Mouse (Mus musculus): ENCODE results near the gene Mpc1.
A peak's percentile ranks its signal among the peaks of the same experiment; 100 is the strongest.
"Not testable (repeated sequence)": the region's sequence is repeated elsewhere in the genome, so short reads cannot be mapped to it uniquely, and the experiment has no call there.

The Mpc1 gene

DNA sequence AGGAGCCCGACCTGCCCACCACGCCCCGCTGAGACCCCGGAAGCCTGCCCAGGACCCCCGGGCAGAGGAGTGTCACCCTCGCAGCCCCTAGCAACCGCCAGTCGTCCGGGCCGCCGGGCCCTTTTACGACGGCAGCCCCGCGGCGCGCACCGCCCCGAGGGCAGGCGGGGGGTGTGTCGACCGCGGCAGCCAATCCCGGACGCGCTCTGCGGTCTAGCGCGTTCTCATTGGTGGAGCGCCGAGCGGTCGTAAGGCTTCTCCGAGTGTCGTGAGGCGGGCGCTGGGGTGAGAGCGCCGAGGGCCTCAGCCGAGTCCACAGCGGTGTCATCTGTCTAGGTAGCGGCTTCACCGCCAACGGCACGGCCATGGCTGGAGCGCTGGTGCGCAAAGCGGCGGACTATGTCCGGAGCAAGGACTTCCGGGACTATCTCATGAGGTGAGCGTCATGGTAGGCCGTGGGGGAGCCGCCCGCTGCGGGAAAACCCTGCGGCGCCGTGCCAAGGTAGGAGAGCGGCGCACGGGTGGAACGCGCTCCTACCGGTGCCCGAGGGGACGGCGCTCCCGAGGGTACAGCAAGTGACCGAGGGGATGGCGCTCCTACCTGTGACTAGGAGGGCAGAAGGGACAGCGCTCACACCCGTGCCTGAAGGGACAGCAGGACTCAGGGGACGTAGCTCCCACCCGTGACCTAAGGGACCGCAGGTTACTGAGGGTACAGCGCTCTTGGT, 986 bp downstream of the Mpc1 start:
- DNase-seq, result peak; percentile 95

GRCm38 (mm10) chr17:8284254-8284661, 1.6 kb downstream of the Mpc1 start:
- no peak for DNase-seq

- no peak for DNase-seq
Measured at GRCm38 (mm10) chr17:8285056-8285455, 2.4 kb downstream of the Mpc1 start.

DNA sequence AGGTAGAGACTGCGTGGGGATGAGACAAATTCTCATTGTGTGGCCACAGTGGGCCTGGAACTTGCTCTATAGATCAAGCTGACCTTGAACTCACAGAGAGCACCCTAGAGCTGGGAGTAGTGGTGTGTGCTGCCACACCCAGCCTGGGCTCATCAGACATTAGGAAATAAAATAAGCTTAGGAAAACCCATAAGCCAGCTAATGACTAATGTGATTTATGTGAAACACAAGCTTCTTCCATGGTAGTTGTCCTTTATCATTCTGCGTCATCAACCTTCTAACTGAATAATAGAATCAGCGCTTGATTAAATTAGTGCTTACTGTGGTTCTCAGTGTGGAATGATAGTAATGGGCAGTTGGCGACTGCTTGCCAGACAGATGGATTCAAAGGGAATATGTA, 4.3 kb downstream of the Mpc1 start:
- no peak for DNase-seq

GRCm38 (mm10) chr17:8289993-8290679, 7.4 kb downstream of the Mpc1 start:
- no peak for DNase-seq

DNA sequence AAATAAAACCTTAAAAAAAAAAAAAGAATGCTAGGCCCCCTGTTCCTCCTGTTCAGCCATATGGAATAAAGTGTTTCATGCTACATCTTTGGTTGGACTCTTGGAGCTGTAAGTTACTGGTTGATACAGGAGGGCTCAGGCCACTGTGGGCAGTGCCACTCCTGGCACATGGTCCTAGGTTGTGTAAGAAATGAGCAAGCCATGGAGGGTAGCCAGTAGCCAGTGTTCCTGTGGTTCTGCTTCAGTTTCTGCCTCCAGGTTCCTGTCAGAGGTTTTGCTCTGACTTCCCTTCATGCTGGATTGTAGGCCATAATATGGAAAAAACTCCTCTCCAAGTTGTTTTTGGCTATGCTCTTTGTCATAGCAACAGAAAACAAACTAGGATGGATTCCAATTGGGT, 8.0 kb downstream of the Mpc1 start:
- DNase-seq, result no peak

- DNase-seq, result no peak
Measured at GRCm38 (mm10) chr17:8295825-8296224, 13.1 kb downstream of the Mpc1 start.

DNA sequence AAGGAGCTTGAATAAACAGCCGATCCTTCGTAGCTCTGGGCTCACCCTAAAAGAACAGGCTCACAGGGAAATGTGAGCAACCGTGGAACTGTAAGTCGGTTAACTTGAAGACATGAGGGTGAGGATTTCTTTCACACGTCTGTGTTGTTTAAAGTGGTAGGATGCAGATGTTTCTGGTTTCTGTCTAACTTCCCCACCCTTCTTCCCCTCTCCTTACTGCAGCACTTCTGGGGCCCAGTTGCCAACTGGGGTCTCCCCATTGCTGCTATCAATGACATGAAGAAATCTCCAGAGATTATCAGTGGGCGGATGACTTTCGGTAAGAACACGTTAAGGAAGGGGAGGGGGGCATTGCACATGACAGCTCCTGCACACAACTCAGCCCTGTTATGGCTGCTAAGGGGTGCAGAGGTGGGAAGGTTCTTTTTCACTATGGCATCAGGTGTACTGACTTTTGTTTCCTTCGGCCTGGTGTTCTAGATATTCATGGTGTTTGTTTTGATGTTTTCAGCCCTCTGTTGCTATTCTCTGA, 13.7 kb downstream of the Mpc1 start:
- no peak for DNase-seq

DNA sequence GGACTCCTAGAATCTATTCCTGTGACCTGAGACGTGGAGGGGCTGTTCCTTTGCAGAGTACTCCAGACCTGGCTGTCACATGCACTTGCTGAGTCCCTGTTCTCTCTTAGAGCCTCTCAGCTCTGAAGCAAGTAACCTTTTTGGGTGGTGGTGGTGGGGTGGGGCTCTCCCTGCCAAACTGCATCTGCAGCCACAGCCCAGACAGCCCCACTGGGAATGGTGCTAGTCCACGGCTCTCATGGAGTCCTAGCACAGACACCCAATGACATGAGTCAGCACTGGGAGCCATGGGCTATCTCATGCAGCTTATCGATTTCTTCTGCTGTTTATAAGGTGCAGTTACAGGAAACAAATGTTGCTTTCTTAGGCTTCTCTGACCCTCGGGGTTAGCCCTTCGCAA, 15.0 kb downstream of the Mpc1 start:
- DNase-seq, result no peak

- DNase-seq, result no peak
Measured at GRCm38 (mm10) chr17:8298281-8298680, 15.6 kb downstream of the Mpc1 start.

- DNase-seq, result no peak
Measured at GRCm38 (mm10) chr17:8299524-8299923, 16.8 kb downstream of the Mpc1 start.

GRCm38 (mm10) chr17:8301515-8301914, 18.8 kb downstream of the Mpc1 start:
- no peak for DNase-seq

DNA sequence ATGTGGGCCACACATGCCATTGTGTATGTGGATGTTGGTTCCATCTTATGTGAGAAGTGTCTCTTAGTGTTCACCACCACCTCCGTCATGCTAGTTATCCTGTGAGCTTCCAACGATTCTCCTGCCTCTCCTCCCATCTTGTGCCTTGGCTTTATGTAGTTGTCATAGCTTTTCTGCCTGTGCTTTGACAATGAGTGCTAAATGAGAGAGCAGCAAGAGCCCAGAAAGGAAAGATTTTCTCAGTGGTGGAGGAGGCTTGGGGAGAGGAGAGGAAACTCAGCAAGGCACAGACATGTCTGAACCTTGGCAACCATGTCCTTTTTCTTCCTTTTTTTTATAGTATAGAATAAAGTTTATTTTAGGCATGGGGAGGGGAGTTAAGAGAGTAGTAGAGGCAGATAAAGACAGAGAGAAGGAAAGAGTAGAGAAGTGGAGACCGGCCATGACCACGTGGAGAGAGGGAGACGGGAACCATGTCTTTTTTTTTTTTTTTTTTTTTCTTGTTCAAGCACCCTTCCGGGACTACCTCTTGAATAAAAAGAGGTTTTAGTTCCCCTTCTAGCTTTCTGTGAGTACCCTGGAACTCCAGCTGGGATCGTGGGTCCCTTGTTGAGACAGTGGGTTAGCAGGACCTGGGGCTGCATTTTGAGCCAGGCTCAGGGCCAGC, 20.2 kb downstream of the Mpc1 start:
- no peak for DNase-seq

DNA sequence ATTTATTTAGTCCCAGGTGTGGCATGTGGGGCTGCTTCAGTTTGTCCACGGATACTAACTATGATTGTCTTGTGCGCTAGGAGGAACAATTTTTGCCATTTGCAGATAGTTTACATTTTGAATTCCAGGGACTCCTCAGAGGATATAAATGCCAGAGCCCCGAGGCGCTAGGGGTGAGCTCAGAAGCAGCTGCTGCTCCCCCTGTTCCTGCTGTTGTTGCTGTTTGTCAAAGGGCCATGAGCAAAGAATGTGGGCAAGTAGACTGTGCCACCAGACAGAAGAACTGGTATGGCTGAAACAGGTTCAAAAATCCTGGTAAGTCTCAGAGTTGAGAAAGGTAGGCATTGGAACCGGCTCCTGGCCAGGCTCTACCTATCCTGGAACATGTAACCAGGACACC, 21.0 kb downstream of the Mpc1 start:
- DNase-seq, result no peak

DNA sequence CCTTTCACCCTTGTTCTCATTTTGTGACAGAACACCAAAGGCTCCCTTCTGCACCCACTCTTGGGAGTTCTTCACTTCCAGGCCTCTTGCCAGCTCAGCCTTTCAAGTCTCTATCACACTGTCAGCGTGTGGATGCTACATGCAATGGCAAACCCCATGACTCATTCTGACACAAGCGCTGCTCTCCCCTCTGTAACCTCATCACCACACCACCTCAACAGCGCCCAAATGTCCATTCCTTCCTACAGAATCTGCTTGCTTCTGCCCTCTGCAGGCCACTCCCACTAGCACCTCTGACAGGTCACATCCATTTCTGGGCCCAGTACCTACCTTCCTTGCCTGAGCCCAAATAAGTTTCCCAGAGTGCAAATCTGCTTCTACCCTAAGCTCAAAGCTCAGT, 23.1 kb downstream of the Mpc1 start:
- DNase-seq, result no peak

- DNase-seq, result peak; percentile 98
Measured at GRCm38 (mm10) chr17:8310838-8311614, 28.3 kb downstream of the Mpc1 start, which contains the start of gene Sft2d1. TSS of gene Sft2d1 (plus strand) at chr17:8311102.

GRCm38 (mm10) chr17:8311751-8312150, 29.0 kb downstream of the Mpc1 start:
- DNase-seq, result no peak

DNA sequence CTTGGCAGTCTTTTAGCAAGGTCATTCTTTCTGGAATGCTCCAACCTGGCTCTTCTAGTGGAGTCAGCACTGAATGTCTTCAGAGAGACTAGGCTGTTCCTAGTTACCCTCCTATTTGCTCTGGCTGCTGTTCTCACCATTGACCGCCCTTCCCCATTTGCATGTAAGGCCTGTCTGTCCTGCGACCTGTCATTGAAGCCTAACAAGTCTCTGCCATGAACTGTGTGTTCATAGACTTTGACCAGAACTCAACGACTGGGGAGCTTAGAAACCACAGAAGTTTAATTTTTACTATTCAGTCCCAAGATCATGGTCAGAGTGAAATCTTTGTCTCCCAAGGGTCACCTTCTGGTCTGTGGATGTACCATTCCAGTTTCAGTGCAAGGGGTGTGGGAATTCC, 31.3 kb downstream of the Mpc1 start:
- DNase-seq, result no peak

DNA sequence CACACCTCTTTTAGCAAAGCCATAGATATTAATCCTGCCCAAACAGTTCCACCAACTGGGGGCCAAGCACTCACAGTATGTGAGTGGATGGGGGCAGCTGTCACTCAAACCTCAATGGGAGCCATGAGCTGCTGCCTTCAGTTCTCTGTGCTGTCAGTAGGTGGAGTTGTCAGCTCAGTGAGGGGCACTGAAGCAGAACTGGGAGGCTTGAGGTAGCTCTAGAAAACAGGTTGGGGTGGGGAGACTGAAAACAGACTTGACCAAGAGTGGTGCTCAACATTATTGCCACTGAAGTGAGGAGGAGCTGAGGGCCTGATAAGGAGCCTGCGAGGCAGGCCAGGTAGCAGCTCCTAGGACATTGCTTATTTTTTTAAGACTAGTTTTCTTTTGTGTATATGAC, 33.5 kb downstream of the Mpc1 start:
- peak; percentile 47 for DNase-seq

DNA sequence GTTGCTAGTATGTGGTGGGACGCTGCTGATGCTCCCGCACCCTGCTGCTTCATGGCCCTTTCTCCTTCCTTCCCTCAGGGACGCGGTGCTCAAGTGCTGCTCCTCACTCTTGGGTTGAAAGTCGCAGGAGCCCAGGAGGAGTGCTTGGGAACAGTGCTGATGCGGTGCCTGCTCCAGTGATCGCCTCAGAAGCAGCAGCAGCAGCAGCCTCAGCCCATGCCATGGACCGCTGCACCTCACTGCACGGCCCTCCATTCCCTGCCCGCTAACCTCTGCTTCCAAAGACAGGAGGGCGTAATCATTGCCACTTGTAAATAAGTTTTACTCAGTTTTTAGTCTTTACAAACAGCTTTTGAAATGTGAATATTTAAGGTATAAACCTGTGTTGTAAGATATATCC, 44.2 kb downstream of the Mpc1 start:
- DNase-seq, result not testable (repeated sequence)

DNA sequence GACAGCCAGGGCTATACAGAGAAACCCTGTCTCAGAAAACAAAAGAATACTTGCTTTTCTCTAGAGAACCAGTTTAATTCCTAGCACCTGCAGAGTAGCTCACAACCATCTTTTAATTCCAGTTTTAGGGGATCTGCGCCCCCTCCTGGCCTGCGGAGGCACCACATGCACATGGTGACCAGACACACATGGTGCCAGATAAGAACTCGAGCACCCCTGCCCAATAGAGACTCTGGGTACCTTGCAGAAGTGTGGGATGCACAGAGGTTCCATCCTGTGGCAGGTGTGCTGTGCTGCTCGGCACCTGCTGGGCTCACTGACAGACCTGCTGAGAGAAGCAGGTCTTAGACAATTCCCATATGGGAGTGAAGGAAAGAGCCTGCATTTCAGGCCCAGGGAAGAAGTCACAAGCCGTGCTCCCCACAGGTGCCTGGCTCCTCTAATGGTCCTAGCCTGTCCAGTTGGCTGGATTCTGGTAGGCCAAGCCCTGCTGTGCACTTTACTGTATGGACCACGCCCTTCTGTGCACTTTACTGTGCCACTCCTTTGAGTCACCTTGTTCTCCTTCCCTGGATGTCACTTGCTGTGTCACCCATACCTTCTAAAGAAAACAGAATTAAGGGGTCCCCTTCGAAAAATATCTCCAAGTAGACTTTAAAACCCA, 45.9 kb downstream of the Mpc1 start:
- peak; percentile 59 for DNase-seq

DNA sequence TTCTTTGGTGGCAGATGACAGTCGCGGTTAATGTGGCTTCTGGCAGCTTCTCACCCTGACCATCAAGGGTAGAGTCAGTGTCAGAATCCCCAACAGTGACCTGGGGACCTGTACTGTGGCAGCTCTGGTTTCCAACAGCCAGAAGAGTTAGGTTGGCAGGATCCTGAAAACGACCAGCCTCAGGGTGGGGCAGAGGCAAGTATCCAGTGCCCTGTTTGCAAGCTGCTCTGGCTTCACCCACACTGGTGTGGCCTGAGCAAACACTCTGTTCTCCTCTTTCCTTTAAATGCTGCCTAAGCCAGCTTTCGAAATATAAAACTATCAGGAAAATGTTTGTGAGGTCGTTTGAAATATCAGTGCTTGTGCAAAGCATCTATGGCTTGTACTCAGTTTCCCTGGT, 47.9 kb downstream of the Mpc1 start:
- DNase-seq, result no peak
